Mouse (Mus musculus): Measurements from ENCODE around the gene Dand5.
"Not testable (repeated sequence)": the region's sequence is repeated elsewhere in the genome, so short reads cannot be mapped to it uniquely, and the experiment has no call there.

The Dand5 gene

GRCm38 (mm10) chr8:84834866-84835855 lies 12.5 kb upstream of the Dand5 start:
- DNase-seq (ENCODE audit: low spot score in 2 of 2), result no peak

- DNase-seq (ENCODE audit: low spot score in 2 of 2), result no peak
Observed at GRCm38 (mm10) chr8:84834002-84834865, 11.6 kb upstream of the Dand5 start.

- no peak for DNase-seq (ENCODE audit: low spot score in 2 of 2)
Observed at GRCm38 (mm10) chr8:84832759-84833742, 10.4 kb upstream of the Dand5 start.

GRCm38 (mm10) chr8:84832034-84832717 lies 9.6 kb upstream of the Dand5 start:
- DNase-seq (ENCODE audit: low spot score in 2 of 2), result peak; percentile 72 to 78

GRCm38 (mm10) chr8:84831490-84831889 lies 8.9 kb upstream of the Dand5 start, which contains the start of gene Gadd45gip1:
TSS of gene Gadd45gip1 (plus strand) at chr8:84831522.
- peak; percentile 68 to 79 for DNase-seq (ENCODE audit: low spot score in 2 of 2)

- not testable (repeated sequence) for DNase-seq (ENCODE audit: low spot score in 2 of 2)
Observed at GRCm38 (mm10) chr8:84826518-84826917, 3.9 kb upstream of the Dand5 start.

GRCm38 (mm10) chr8:84825636-84826035 lies 3.0 kb upstream of the Dand5 start:
- peak; percentile 27 to 42 for DNase-seq (ENCODE audit: low spot score in 2 of 2)

GRCm38 (mm10) chr8:84823653-84824052 lies 1.0 kb upstream of the Dand5 start:
- DNase-seq (ENCODE audit: low spot score in 2 of 2), result peak in 1 of 2 experiments; percentile 60

GRCm38 (mm10) chr8:84816117-84816516 lies 6.5 kb downstream of the Dand5 start:
- DNase-seq (ENCODE audit: low spot score in 2 of 2), result no peak

GRCm38 (mm10) chr8:84815547-84815946 lies 7.1 kb downstream of the Dand5 start:
- peak; percentile 89 to 93 for DNase-seq (ENCODE audit: low spot score in 2 of 2)

- no peak for DNase-seq (ENCODE audit: low spot score in 2 of 2)
Observed at GRCm38 (mm10) chr8:84814555-84815441, 7.8 kb downstream of the Dand5 start.

GRCm38 (mm10) chr8:84814240-84814554 lies 8.4 kb downstream of the Dand5 start:
- DNase-seq (ENCODE audit: low spot score in 2 of 2), result no peak

- DNase-seq (ENCODE audit: low spot score in 2 of 2), result no peak
Observed at GRCm38 (mm10) chr8:84813830-84814229, 8.8 kb downstream of the Dand5 start.

- peak; percentile 70 to 80 for DNase-seq (ENCODE audit: low spot score in 2 of 2)
Observed at GRCm38 (mm10) chr8:84813059-84813458, 9.6 kb downstream of the Dand5 start.

- DNase-seq (ENCODE audit: low spot score in 2 of 2), result no peak
Observed at GRCm38 (mm10) chr8:84811303-84811702, 11.3 kb downstream of the Dand5 start.

- peak; percentile 80 to 88 for DNase-seq (ENCODE audit: low spot score in 2 of 2)
Observed at GRCm38 (mm10) chr8:84810896-84811295, 11.7 kb downstream of the Dand5 start.

- DNase-seq (ENCODE audit: low spot score in 2 of 2), result no peak
Observed at GRCm38 (mm10) chr8:84809941-84810280, 12.7 kb downstream of the Dand5 start.

GRCm38 (mm10) chr8:84809109-84809940 lies 13.3 kb downstream of the Dand5 start:
- DNase-seq (ENCODE audit: low spot score in 2 of 2), result no peak

- no peak for DNase-seq (ENCODE audit: low spot score in 2 of 2)
Observed at GRCm38 (mm10) chr8:84806031-84806430, 16.6 kb downstream of the Dand5 start.
